Mouse (Mus musculus) adrenal gland, adult (tissue): ENCODE results near the gene Dnah5.
"Not testable (repeated sequence)": the region's sequence is repeated elsewhere in the genome, so short reads cannot be mapped to it uniquely, and the experiment has no call there.

Experiments
- DNase-seq, 2 experiments: peaks; one replicate each; pipeline ENCODE4 v3.0.0; 2022 to 2023; ENCODE audit warnings: low spot score in 1 of 2; ENCODE audit not compliant: inconsistent age in 2 of 2

Gene Dnah5

GRCm38 (mm10) chr15:28461091-28461778 is 257.7 kb downstream of the Dnah5 start:
- not testable (repeated sequence) for DNase-seq

- no peak for DNase-seq
These were observed 263.2 kb downstream of the Dnah5 start for GRCm38 (mm10) chr15:28466591-28467247.

DNA sequence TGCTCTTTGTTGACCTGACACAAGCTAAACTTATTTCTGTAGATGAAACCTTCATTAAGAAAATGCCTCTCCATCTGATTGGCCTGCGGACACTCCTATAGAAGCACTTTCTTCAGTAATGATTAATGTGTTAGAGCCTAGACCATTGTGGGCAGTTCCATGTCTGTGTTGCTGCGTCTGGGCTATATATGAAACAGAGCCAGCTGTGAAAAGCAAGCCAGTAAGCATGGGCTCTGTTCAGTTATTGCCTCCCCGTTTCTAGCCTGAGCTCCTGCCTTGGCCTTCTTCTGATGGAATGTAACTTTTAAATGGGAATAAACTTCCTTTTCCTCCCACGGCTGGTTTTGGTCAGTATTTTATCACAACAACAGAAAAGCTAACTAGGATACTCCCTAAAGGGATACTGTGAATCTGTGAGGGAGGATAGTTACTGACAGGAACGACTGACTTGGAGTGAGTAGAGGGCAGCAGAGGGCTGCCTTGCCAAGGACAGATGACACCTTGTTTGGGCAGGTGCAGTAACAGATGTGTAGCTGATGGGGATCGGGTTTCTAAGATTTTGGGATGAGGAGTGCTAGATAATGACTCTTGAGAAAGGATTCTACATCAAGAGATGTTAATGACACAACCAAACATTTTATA is 270.3 kb downstream of the Dnah5 start:
- DNase-seq = no peak

DNA sequence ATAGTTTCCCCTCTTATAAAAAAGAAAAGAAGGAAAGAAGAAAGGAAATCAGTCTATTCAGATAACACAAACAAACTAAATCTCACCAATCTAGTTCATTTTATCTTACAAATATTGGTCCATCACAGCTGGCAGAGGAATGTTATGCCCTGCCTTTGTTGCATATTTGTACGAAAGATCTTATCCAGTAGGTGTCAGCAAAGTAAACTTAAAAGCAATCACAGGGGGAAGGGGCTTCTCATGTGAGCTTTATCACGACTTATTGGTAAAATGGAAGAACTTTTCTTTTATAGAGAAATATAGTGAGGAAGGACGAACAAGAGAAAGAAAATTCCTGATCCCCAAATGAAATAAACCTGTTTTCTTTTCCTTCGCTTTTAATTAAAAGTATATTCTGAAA is 299.3 kb downstream of the Dnah5 start:
- no peak for DNase-seq

DNA sequence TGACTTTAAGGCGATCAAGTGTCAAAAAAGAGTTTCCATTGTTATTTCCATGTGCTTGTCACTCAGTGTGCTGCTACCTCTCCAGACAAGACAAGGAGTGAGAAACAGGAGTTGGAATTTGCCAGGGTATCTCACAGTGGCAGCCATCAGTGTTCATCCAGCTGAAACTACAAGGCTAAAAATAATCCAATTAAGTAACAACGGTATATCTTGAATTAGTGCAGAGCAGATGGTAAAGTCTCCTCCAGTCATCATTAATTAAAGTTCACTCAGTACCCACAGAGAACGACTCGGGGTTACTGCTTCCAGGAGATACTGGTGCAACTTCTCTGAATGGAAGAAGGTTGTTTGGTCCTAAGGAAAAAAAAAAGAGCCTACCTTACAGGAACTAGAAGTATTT is 311.6 kb downstream of the Dnah5 start:
- DNase-seq = no peak
